Mouse (Mus musculus) telencephalon, adult 2 months (tissue): ENCODE data around the gene Tmem35b.

ENCODE experiments used
- DNase-seq: peaks from one replicate; pipeline ENCODE4 v3.0.0-alpha.2; 2011; ENCODE audit warnings: low read depth, low spot score

Gene Tmem35b

GRCm38 (mm10) chr4:127168211-127168913 is 44.9 kb downstream of the Tmem35b start:
- DNase-seq, result no peak

DNA sequence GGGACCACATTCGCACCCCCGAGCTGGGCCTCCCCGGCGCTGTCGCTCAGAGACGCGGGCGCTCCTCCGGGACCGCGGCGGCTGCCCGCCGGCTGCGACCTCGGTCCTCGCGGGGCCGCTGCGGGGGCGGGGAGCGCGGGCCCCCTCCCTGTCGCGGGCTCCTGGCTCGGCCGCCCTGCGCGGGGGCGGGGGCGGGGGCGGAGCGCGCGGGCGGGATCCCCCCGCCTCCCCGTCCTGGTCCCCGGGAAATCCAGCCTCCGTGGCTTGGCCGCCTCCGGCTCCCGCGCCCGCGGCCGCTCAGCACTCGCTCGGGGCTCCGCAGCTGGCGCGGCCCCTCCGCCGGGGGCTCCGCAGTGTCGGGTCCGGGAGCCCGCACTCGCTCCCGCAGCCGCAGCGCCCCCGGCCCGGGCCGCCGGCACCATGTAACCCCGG is 45.4 kb downstream of the Tmem35b start, which contains the start of gene Dlgap3:
Gene Dlgap3, plus strand, starts transcription at position 291 of the 432 bp plus-strand sequence.
- DNase-seq, result no peak

- DNase-seq, result no peak
Measured at GRCm38 (mm10) chr4:127169346-127170221, 46.1 kb downstream of the Tmem35b start.

GRCm38 (mm10) chr4:127170866-127171265 is 47.4 kb downstream of the Tmem35b start:
- peak; percentile 86 for DNase-seq

DNA sequence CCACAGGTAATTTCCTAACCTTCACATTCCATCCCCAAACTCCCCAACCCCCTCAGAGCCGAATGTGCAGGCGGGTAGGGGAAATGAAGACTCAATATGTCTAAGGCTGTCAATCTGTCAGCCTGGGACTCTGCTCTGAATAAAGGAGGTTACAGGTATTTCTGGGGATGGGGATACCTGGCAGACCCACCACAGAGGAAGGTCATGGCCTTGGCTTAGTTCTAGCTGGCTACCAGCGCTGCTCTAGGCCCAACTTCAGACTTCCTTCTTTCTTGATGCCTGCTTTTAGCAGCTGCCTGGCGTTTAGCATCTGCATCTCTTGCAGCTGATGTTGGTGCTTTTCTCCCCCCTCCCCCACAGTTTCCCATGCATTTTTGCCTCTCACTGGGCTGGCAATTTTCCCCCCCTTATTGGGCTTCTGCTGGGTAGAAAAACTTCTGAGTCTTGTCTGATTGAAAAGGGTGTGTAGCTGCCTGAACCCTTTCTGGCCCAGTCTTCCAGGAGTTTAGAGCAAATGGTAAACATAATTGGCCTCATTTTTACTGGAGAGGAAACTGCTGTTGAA is 47.9 kb downstream of the Tmem35b start:
- no peak for DNase-seq

DNA sequence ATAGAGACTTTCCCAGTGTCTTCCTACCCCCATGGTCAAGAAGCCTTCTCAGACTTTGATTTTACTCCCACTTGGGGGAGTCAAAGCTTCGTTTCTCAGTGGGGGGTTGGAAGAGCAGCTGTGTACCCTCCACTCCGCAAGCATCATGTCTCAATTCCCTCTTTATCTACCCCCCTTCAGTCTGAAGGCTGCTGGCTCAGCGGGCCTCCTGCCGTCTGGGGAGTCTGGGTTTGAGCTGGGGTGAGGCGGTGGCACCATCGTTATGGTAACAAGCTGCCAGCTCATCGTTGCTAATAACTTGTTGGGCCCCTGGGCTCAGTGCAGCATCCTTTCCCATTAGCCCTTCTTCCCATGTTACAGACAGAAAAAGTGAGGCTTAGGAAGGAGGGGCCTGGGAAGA is 48.6 kb downstream of the Tmem35b start:
- no peak for DNase-seq

- DNase-seq, result no peak
Measured at GRCm38 (mm10) chr4:127172614-127173013, 49.1 kb downstream of the Tmem35b start.

- no peak for DNase-seq
Measured at GRCm38 (mm10) chr4:127173461-127173860, 50.0 kb downstream of the Tmem35b start.

GRCm38 (mm10) chr4:127174075-127174899 is 50.8 kb downstream of the Tmem35b start:
- peak; percentile 89 for DNase-seq

GRCm38 (mm10) chr4:127174900-127175278 is 51.4 kb downstream of the Tmem35b start:
- peak; percentile 90 for DNase-seq

DNA sequence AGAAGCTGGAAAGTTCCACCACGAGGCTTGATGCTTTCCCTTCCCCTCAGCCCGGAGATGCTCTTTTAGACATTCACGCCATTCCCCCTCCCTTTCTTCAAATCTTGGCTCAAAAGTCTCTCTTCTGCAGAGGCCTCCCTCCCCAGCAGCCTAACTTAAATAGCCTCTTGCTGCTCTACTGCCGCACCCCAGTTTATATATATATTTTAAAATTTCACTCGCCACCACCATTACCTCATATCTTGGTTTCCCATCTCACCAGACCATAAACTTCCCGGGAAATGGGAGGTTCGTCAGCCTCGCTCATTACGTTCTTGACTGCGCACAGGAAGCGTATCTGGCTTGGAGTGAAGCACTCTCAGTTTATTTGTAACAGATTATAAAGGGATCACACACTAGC is 54.5 kb downstream of the Tmem35b start:
- DNase-seq, result peak; percentile 85

DNA sequence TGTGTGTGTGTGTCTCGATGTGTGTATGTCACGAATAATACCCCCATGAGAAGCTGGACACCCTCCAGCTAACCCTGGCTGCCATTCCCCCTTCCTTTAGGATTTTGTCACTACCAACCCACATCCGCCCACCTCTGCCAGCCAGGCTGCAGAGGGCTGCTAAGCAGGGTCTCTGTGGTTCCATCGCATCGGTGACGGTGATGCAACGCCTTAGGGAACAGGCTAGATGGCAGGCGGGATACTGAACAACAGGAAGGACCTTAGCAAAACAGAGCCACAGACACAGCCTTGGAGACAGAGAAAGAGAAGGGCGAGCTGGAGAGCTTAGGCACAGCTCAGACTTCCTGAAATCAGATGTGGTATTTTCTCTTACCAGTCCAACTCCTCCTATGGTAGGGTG is 55.2 kb downstream of the Tmem35b start:
- DNase-seq, result no peak
